23 mouse cellular contexts compared by ENCODE assay signal in genomic region chr17:78479916-78480315, GRCm38 (mm10). TPM values are rescaled to one million over a fixed set of nuclear protein-coding genes. Genes with fewer than 3 reads are reported as not detected.
A peak's percentile ranks its signal among the peaks of the same experiment; 100 is the strongest.
DNase-seq lines count a peak whose midpoint lies in the region; ATAC-seq and TF ChIP-seq lines count a peak whose summit lies in the region.
"Had no signal": no experiment of that assay in that cellular context is flagged by ENCODE, and none has a peak within 500 bp of the region (broad histone marks: within the 10 kb centered on the region; RNA-seq: fewer than 3 reads in every experiment).

No protein-coding gene starts in this region.

- H3K27ac ChIP-seq in ES-Bruce4 (ENCODE audit: insufficient read depth, low read length), result no peak overlapping the region
- no peak overlapping the region for H3K27ac ChIP-seq in forebrain, embryonic 11.5 days (ENCODE audit: low read depth, low read length)
- H3K27ac ChIP-seq: embryonic facial prominence, embryonic 13.5 days; embryonic facial prominence, embryonic 15.5 days; forebrain, embryonic 10.5 days; forebrain, embryonic 13.5 days; forebrain, embryonic 15.5 days had no signal

- WGBS in forebrain, embryonic 11.5 days, result 81% methylated on average over 4 of the region's 4 CpGs

- no peak overlapping the region for H3K4me2 ChIP-seq in forebrain, embryonic 11.5 days (ENCODE audit: low read depth, low read length, severe bottlenecking)
- H3K4me2 ChIP-seq: embryonic facial prominence, embryonic 13.5 days; embryonic facial prominence, embryonic 15.5 days; forebrain, embryonic 13.5 days; forebrain, embryonic 15.5 days had no signal

- no peak overlapping the region for H3K9ac ChIP-seq in ES-Bruce4 (ENCODE audit: low read depth, poor library complexity, severe bottlenecking)
- H3K9ac ChIP-seq in forebrain, embryonic 11.5 days (ENCODE audit: low read length), result no peak overlapping the region
- H3K9ac ChIP-seq: embryonic facial prominence, embryonic 13.5 days; embryonic facial prominence, embryonic 15.5 days; forebrain, embryonic 13.5 days; forebrain, embryonic 15.5 days; forebrain, postnatal 0 days had no signal

- TF ChIP-seq POLR2A in ES-Bruce4 (IDR thresholded peaks at IDR 0.05; ENCODE audit: insufficient read depth, low read length), result no peak

- 0 out of 2 replicates have a peak, but pooled peaks have one; percentile 7 for TF ChIP-seq EP300 in ES-Bruce4 (IDR thresholded peaks at IDR 0.05; ENCODE audit: insufficient read depth, low read depth, low read length)

- TF ChIP-seq CTCF in ES-Bruce4 (IDR thresholded peaks at IDR 0.05; ENCODE audit: low read depth, low read length), result no peak

- no peaks in the 10 kb centered on the region for H3K27me3 ChIP-seq in ES-Bruce4 (ENCODE audit: control insufficient read depth, insufficient read depth, low read length, poor library complexity, severe bottlenecking)
- H3K27me3 ChIP-seq in forebrain, embryonic 11.5 days (ENCODE audit: control insufficient read depth, insufficient read depth, low read length), result no peaks in the 10 kb centered on the region
- H3K27me3 ChIP-seq: embryonic facial prominence, embryonic 13.5 days; embryonic facial prominence, embryonic 15.5 days; forebrain, embryonic 13.5 days; forebrain, embryonic 15.5 days had no signal

- peaks cover 2% of the 10 kb centered on the region for H3K4me1 ChIP-seq in ES-Bruce4 (ENCODE audit: control insufficient read depth, insufficient read depth, low read length)
- no peaks in the 10 kb centered on the region for H3K4me1 ChIP-seq in forebrain, embryonic 11.5 days (replicated peaks; ENCODE audit: control insufficient read depth, insufficient read depth, low read length)
- H3K4me1 ChIP-seq: embryonic facial prominence, embryonic 13.5 days; embryonic facial prominence, embryonic 15.5 days; forebrain, embryonic 10.5 days; forebrain, embryonic 13.5 days; forebrain, embryonic 15.5 days had no signal

- no peak for ATAC-seq in forebrain, embryonic 11.5 days (replicated peaks; ENCODE audit: low FRiP score)
- ATAC-seq: forebrain, embryonic 13.5 days; forebrain, embryonic 15.5 days; forebrain, postnatal 0 days had no signal

- H3K36me3 ChIP-seq in ES-Bruce4 (ENCODE audit: control insufficient read depth, insufficient read depth, low read length, poor library complexity, severe bottlenecking), result no peaks in the 10 kb centered on the region
- H3K36me3 ChIP-seq in forebrain, embryonic 11.5 days (ENCODE audit: control insufficient read depth, insufficient read depth, low read length), result no peaks in the 10 kb centered on the region
- H3K36me3 ChIP-seq: embryonic facial prominence, embryonic 13.5 days; embryonic facial prominence, embryonic 15.5 days; forebrain, embryonic 10.5 days; forebrain, embryonic 15.5 days had no signal

- H3K9me3 ChIP-seq in ES-Bruce4 (replicated peaks; ENCODE audit: control insufficient read depth, insufficient read depth, low read length, poor library complexity, severe bottlenecking), result no peaks in the 10 kb centered on the region; the same call in 1 of the 2 replicates
- no peaks in the 10 kb centered on the region for H3K9me3 ChIP-seq in forebrain, embryonic 11.5 days (ENCODE audit: control insufficient read depth, low read length)
- H3K9me3 ChIP-seq: embryonic facial prominence, embryonic 13.5 days; embryonic facial prominence, embryonic 15.5 days; forebrain, embryonic 15.5 days had no signal

- H3K4me3 ChIP-seq in ES-Bruce4 (ENCODE audit: low read depth, low read length), result no peak overlapping the region
- H3K4me3 ChIP-seq in forebrain, embryonic 11.5 days (ENCODE audit: low read depth, low read length), result no peak overlapping the region
- H3K4me3 ChIP-seq: embryonic facial prominence, embryonic 13.5 days; embryonic facial prominence, embryonic 15.5 days; erythroblast, embryonic 14.5 days; forebrain, embryonic 10.5 days; forebrain, embryonic 13.5 days; forebrain, embryonic 15.5 days had no signal

- DNase-seq in ES-CJ7 (ENCODE audit: low read depth, low spot score) (peak; percentile 62), ZHBTc4 (ENCODE audit: low read depth, low spot score) (peak; percentile 23)
- no peak for DNase-seq in right cerebral cortex, postnatal 14 days
- DNase-seq in forebrain, embryonic 11.5 days (ENCODE audit: low spot score), result no peak
- DNase-seq: adrenal gland, adult 2 months; adrenal gland, postnatal 10 days; adrenal gland, postnatal 25 days; cerebellum, adult 11 months; cerebellum, adult 18-20 months; cerebellum, adult 8-10 months; cerebellum, adult 9-11 months; cerebellum, postnatal 14 days; cerebellum, postnatal 36 days; embryo, embryonic 11 days; forebrain, postnatal 0 days had no signal

RNA-seq across cellular contexts. Expression of gene Vit, which starts 27.9 kb away (rescaled TPM):
- not detected in 2 replicates for polyA plus RNA-seq in ES-Bruce4 (2011; ENCODE audit: insufficient read depth, insufficient read length, low read depth, missing spikeins)
- polyA plus RNA-seq in forebrain, embryonic 11.5 days (2014; fragmentation: Nextera tagmentation; extraction: Ambion mirVana), result 3.4 and 3.8 TPM in 2 replicates
- polyA plus RNA-seq: C2C12; erythroblast, embryonic 14.5 days had no signal

Comparison
In these comparisons a context has a peak if more than half of its experiments do, and no peak if none do; other contexts are left out.
1. DNase-seq: peak in ES-CJ7 (single experiment) and ZHBTc4 (single experiment); none in right cerebral cortex, postnatal 14 days (single experiment) and forebrain, embryonic 11.5 days (single experiment).